Mouse (Mus musculus) stomach, postnatal 0 days (tissue): ENCODE measurements at regions not wholly inside any gene's neighbourhood (a gene's known extent, or its start where the extent isn't known, plus 50 kb on each side); places are given as distances from the start of the nearest gene placed in this dataset.
"Not testable (repeated sequence)": the region's sequence is repeated elsewhere in the genome, so short reads cannot be mapped to it uniquely, and the experiment has no call there.

Experiments used
- ATAC-seq: fragments of 200-750 bp; cut with Nextera tagmentation; 2 replicates; pipeline ENCODE4 v1.8.0; 2017; ENCODE audit not compliant: low FRiP score, low TSS enrichment
- DNase-seq: peaks from one replicate; pipeline ENCODE4 v3.0.0-alpha.2; 2016; ENCODE audit warnings: low spot score
- H3K27ac ChIP-seq: fragments of 300-500 bp; sonication (generic); replicated peaks from 2 replicates; pipeline ENCODE4 v1.5.1; 2014; ENCODE audit warnings: mild to moderate bottlenecking, control low read depth
- H3K27me3 ChIP-seq: fragments of 300-500 bp; sonication (generic); 2 replicates; pipeline ENCODE4 v1.6.1; 2014; ENCODE audit warnings: low read length; ENCODE audit not compliant: control insufficient read depth, insufficient read depth
- H3K36me3 ChIP-seq: fragments of 300-500 bp; sonication (generic); 2 replicates; pipeline ENCODE4 v1.6.1; 2014; ENCODE audit warnings: low read length, mixed read lengths; ENCODE audit not compliant: control insufficient read depth, insufficient read depth
- H3K4me1 ChIP-seq: fragments of 300-500 bp; sonication (generic); replicated peaks from 2 replicates; pipeline ENCODE4 v1.6.1; 2014; ENCODE audit warnings: antibody characterized with exemption; ENCODE audit not compliant: control insufficient read depth, insufficient read depth
- H3K4me2 ChIP-seq: fragments of 300-500 bp; sonication (generic); replicated peaks from 2 replicates; pipeline ENCODE4 v1.6.1; 2014; ENCODE audit warnings: low read depth, mild to moderate bottlenecking, control low read depth, moderate library complexity
- H3K4me3 ChIP-seq: fragments of 300-500 bp; sonication (generic); 2 replicates; pipeline ENCODE4 v1.5.1; 2014; ENCODE audit warnings: low read depth, low read length, control low read depth
- H3K9ac ChIP-seq: fragments of 300-500 bp; sonication (generic); 2 replicates; pipeline ENCODE4 v1.6.1; 2014; ENCODE audit warnings: mild to moderate bottlenecking, low read length, control low read depth, mixed read lengths
- H3K9me3 ChIP-seq: fragments of 300-500 bp; sonication (generic); 2 replicates; pipeline ENCODE4 v1.6.1; 2016; ENCODE audit warnings: low read length; ENCODE audit not compliant: control insufficient read depth
- CTCF ChIP-seq: IDR thresholded peaks from 2 replicates; pipeline ENCODE4 v1.5.1; 2016; ENCODE audit warnings: antibody characterized with exemption, low read depth, mild to moderate bottlenecking, moderate library complexity
- EP300 ChIP-seq: optimal IDR thresholded peaks from 2 replicates; pipeline ENCODE3; 2016; ENCODE audit warnings: antibody characterized with exemption
- WGBS: fragments of 180-500 bp; shearing (Covaris S2); extraction: QIAGEN DNeasy Blood & Tissue Kit; methylation state at CpG from one replicate; pipeline ENCODE4 v1.1.7; 2014; 5-methylcytosine and 5-hydroxymethylcytosine counted together

- ATAC-seq (peak; percentile 47; the same call in 1 of the 2 replicates), DNase-seq (peak; percentile 52)
- WGBS = 30% methylated on average over 12 of the region's 12 CpGs
- Histone ChIP-seq H3K36me3 (no peaks in the 10 kb centered on the region), H3K4me2 (no peak overlapping the region), H3K4me1 (no peaks in the 10 kb centered on the region), H3K9me3 (no peaks in the 10 kb centered on the region), H3K4me3 (no peak overlapping the region), H3K9ac (no peak overlapping the region), H3K27me3 (no peaks in the 10 kb centered on the region), H3K27ac (no peak overlapping the region)
- no peak for TF ChIP-seq CTCF
Observed at GRCm38 (mm10) chr3:130803591-130804326, 73.6 kb upstream of the Rpl34 start.

- no peaks in the 10 kb centered on the region for H3K27me3 ChIP-seq
- H3K9ac ChIP-seq = no peak overlapping the region
- no peaks in the 10 kb centered on the region for H3K4me1 ChIP-seq
- WGBS = 48% methylated on average over 2 of the region's 2 CpGs
- no peak overlapping the region for H3K4me3 ChIP-seq
- DNase-seq (no peak), ATAC-seq (no peak)
- H3K27ac ChIP-seq = no peak overlapping the region
- no peaks in the 10 kb centered on the region for H3K36me3 ChIP-seq
- H3K9me3 ChIP-seq = no peaks in the 10 kb centered on the region
- H3K4me2 ChIP-seq = no peak overlapping the region
- TF ChIP-seq CTCF (no peak), EP300 (no peak)
Observed at GRCm38 (mm10) chr3:130800016-130800415, 69.8 kb upstream of the Rpl34 start.

GRCm38 (mm10) chr3:130797956-130798355 lies 67.8 kb upstream of the Rpl34 start:
- not testable (repeated sequence) for H3K4me3 ChIP-seq, DNase-seq, ATAC-seq, H3K27ac ChIP-seq, H3K36me3 ChIP-seq, H3K9me3 ChIP-seq, H3K4me2 ChIP-seq, H3K27me3 ChIP-seq, H3K4me1 ChIP-seq, H3K9ac ChIP-seq
- WGBS = 96% methylated on average over 1 of the region's 1 CpGs

- Histone ChIP-seq H3K36me3 (no peaks in the 10 kb centered on the region), H3K27me3 (no peaks in the 10 kb centered on the region), H3K4me2 (no peak overlapping the region), H3K9me3 (no peaks in the 10 kb centered on the region), H3K4me1 (no peaks in the 10 kb centered on the region), H3K27ac (no peak overlapping the region), H3K4me3 (no peak overlapping the region), H3K9ac (no peak overlapping the region)
- DNase-seq (peak; percentile 46), ATAC-seq (peak; percentile 80)
- WGBS = 57% methylated on average over 8 of the region's 8 CpGs
- TF ChIP-seq CTCF (no peak), EP300 (no peak)
Observed at GRCm38 (mm10) chr3:130796531-130796930, 66.3 kb upstream of the Rpl34 start.

- H3K36me3 ChIP-seq = no peaks in the 10 kb centered on the region
- TF ChIP-seq CTCF (no peak), EP300 (no peak)
- ATAC-seq = no peak
- no peak overlapping the region for H3K4me2 ChIP-seq
- no peaks in the 10 kb centered on the region for H3K27me3 ChIP-seq
- no peaks in the 10 kb centered on the region for H3K9me3 ChIP-seq
- no peak overlapping the region for H3K4me3 ChIP-seq
- no peak overlapping the region for H3K27ac ChIP-seq
- H3K4me1 ChIP-seq = no peaks in the 10 kb centered on the region
- H3K9ac ChIP-seq = no peak overlapping the region
- no peak for DNase-seq
- 82% methylated on average over 4 of the region's 4 CpGs for WGBS
Observed at GRCm38 (mm10) chr3:130795396-130795795, 65.2 kb upstream of the Rpl34 start.

- ATAC-seq (no peak), DNase-seq (no peak)
- Histone ChIP-seq H3K9ac (no peak overlapping the region), H3K27ac (no peak overlapping the region), H3K27me3 (no peaks in the 10 kb centered on the region), H3K36me3 (no peaks in the 10 kb centered on the region), H3K4me2 (no peak overlapping the region), H3K4me3 (no peak overlapping the region), H3K4me1 (no peaks in the 10 kb centered on the region), H3K9me3 (no peaks in the 10 kb centered on the region)
- WGBS = 43% methylated on average over 9 of the region's 13 CpGs
- TF ChIP-seq EP300 (no peak), CTCF (peak; percentile 58)
Observed at GRCm38 (mm10) chr3:130794142-130794925, 64.1 kb upstream of the Rpl34 start.
